Comparison of ENCODE assay signal across 8 mouse cellular contexts in genomic region chr9:87729316-87730270, GRCm38 (mm10). TPM values are rescaled to one million over a fixed set of nuclear protein-coding genes. Genes with fewer than 3 reads are reported as not detected.
DNase-seq lines count a peak whose midpoint lies in the region; ATAC-seq and TF ChIP-seq lines count a peak whose summit lies in the region.

No protein-coding gene starts in this region.

- H3K27me3 ChIP-seq in liver, embryonic 12.5 days (replicated peaks) = peaks cover 67% of the 10 kb centered on the region
- peaks cover 48% of the 10 kb centered on the region for H3K27me3 ChIP-seq in small intestine, adult 2 months (ENCODE audit: control insufficient read depth, insufficient read depth, low read length)

- H3K4me3 ChIP-seq in embryonic fibroblast, embryonic 13.5 days (ENCODE audit: insufficient read depth, low read length) = peak overlapping the region; percentile 54
- H3K4me3 ChIP-seq in liver, embryonic 12.5 days = peak overlapping the region; percentile 39
- peak overlapping the region; percentile 23 for H3K4me3 ChIP-seq in small intestine, adult 2 months (ENCODE audit: low read depth, low read length)

- no peak for ATAC-seq in liver, embryonic 12.5 days

- intact Hi-C loops in heart, postnatal 10 days (cut with DNase I) = loop anchor here (5.0 kb wide), 3 partner anchors 312 to 493 kb away; no protein-coding TSS in a partner anchor

- no peak for TF ChIP-seq CTCF in embryonic fibroblast, embryonic 13.5 days (IDR thresholded peaks at IDR 0.05; ENCODE audit: borderline replicate concordance, insufficient read depth, low read length)
- TF ChIP-seq CTCF in small intestine, adult 2 months (IDR thresholded peaks at IDR 0.05; ENCODE audit: extremely low read depth, insufficient read length, insufficient replicate concordance, low read depth, low read length) = no peak

- H3K4me2 ChIP-seq in liver, embryonic 12.5 days = peak overlapping the region; percentile 62

- H3K27ac ChIP-seq in embryonic fibroblast, embryonic 13.5 days (ENCODE audit: insufficient read depth, low read length) = 0 out of 2 replicates have a peak overlapping the region, but pooled peaks have one; percentile 22
- no peak overlapping the region for H3K27ac ChIP-seq in liver, embryonic 12.5 days
- H3K27ac ChIP-seq in small intestine, adult 2 months (ENCODE audit: insufficient read depth, low read depth, low read length) = no peak overlapping the region

- WGBS in liver, embryonic 12.5 days (ENCODE audit: insufficient replicate concordance) = 2% methylated on average over 75 of the region's 75 CpGs
- WGBS in small intestine, adult 2 months = 2% methylated on average over 73 of the region's 75 CpGs

- H3K9ac ChIP-seq in liver, embryonic 12.5 days = no peak overlapping the region

- H3K36me3 ChIP-seq in liver, embryonic 12.5 days = no peaks in the 10 kb centered on the region
- no peaks in the 10 kb centered on the region for H3K36me3 ChIP-seq in small intestine, adult 2 months (ENCODE audit: control insufficient read depth, insufficient read depth, low read length)

- no peaks in the 10 kb centered on the region for H3K4me1 ChIP-seq in embryonic fibroblast, embryonic 13.5 days (ENCODE audit: control insufficient read depth, insufficient read depth, low read length)
- peaks cover 9% of the 10 kb centered on the region; the same call in 1 of the 2 replicates for H3K4me1 ChIP-seq in liver, embryonic 12.5 days
- peaks cover 4% of the 10 kb centered on the region; the same call in 1 of the 2 replicates for H3K4me1 ChIP-seq in small intestine, adult 2 months (ENCODE audit: control insufficient read depth, insufficient read depth, insufficient read length, low read length)

- DNase-seq in ovary, postnatal 36 days (ENCODE audit: low spot score) = peak; percentile 33
- DNase-seq in ovary, adult 18-20 months (ENCODE audit: low spot score) = no peak
- peak; percentile 62 to 71 for DNase-seq in heart, postnatal 10 days
- no peak for DNase-seq in cerebellum, adult 8-10 months
- DNase-seq in frontal cortex, postnatal 14 days (ENCODE audit: low spot score in 2 of 2) = no peak

- TF ChIP-seq POLR2A in embryonic fibroblast, embryonic 13.5 days (IDR thresholded peaks at IDR 0.05; ENCODE audit: low read depth, low read length) = no peak
- TF ChIP-seq POLR2A in small intestine, adult 2 months (IDR thresholded peaks at IDR 0.05; ENCODE audit: low read depth, low read length) = no peak

- H3K9me3 ChIP-seq in liver, embryonic 12.5 days (replicated peaks) = no peaks in the 10 kb centered on the region

RNA-seq across cellular contexts. Expression of gene Tbx18, which starts 1.5 kb away (rescaled TPM):
- polyA plus RNA-seq in embryonic fibroblast, embryonic 13.5 days (2011; ENCODE audit: insufficient read length, low read depth, missing spikeins) = 10.3 and 15.2 TPM in 2 replicates
- 1 to 10 TPM; 7.8 to 9.4 TPM for total RNA-seq in heart, postnatal 10 days (2021)
- polyA plus RNA-seq in liver, embryonic 12.5 days (2016; fragmentation: Nextera tagmentation; extraction: Ambion mirVana) = 0.30 and 0.38 TPM in 2 replicates
- polyA plus RNA-seq in small intestine, adult 2 months (2012; rRNA removed) = not detected in 2 replicates

Comparison
In these comparisons a context has a peak if more than half of its experiments do, and no peak if none do; other contexts are left out.
1. DNase-seq: peak in ovary, postnatal 36 days (single experiment) and heart, postnatal 10 days (2 of 2); none in ovary, adult 18-20 months (single experiment), cerebellum, adult 8-10 months (single experiment) and frontal cortex, postnatal 14 days (0 of 2).
2. Peak in every context shown above with its lines, with median percentiles within 50 percentile points of each other: H3K4me3 ChIP-seq.